Mouse (Mus musculus) bone marrow macrophage, adult 2 months (primary cell): ENCODE data around the gene Bri3.

Experiments
- CTCF ChIP-seq: IDR thresholded peaks from 2 replicates; pipeline ENCODE4 v1.5.1; 2012; ENCODE audit warnings: low read depth, mild to moderate bottlenecking, low read length, moderate library complexity
- POLR2A ChIP-seq: IDR thresholded peaks from 2 replicates; pipeline ENCODE4 v1.6.1; 2012; ENCODE audit warnings: mild to moderate bottlenecking, low read depth, low read length, borderline replicate concordance

DNA sequence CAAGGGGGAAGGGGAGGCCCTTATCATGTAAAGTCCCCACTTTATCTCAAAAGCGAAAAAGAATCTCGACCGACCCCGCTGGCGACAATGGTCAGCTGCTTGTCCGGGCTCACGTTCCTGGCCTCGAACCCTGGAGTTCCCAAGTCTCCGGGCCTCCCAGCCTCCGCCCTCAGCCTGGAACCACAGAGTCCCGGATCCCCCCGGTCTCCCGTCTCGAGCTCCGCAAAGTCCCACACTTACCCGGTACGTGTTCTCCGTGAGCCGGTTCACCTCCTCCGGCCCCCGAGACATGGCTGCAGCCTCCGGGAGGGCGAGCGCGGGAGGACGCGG, 113.3 kb downstream of the Bri3 start:
- no peak for TF ChIP-seq CTCF
- TF ChIP-seq POLR2A, result no peak
